Mouse (Mus musculus): ENCODE results near the gene Irx5.
A peak's percentile ranks its signal among the peaks of the same experiment; 100 is the strongest.

The Irx5 gene

DNA sequence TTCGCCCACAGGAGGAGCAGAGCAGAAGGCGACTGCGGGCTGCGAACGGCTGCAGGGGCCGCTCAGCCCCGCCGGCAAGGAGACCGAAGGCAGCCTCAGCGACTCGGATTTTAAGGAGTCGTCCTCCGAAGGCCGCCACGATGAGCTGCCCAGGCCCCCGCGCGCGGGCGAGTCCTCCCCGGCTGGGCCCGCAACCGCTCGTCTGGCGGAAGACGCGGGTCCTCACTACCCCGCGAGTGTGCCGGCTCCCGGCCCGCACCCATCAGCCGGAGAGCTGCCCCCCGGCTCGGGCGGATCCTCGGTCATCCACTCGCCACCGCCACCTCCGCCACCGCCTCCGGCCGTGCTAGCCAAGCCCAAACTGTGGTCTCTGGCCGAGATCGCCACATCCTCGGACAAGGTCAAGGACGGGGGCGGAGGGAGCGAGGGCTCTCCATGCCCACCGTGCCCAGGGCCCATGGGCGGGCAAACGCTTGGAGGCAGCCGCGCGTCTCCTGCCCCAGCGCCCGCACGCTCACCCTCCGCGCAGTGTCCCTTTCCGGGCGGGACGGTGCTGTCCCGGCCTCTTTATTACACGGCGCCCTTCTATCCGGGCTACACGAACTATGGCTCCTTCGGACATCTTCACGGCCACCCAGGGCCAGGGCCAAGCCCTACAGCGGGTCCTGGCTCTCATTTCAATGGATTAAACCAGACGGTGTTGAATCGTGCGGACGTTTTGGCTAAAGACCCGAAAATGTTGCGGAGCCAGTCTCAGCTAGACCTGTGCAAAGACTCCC, 2.8 kb downstream of the Irx5 start:
- no peak for DNase-seq (ENCODE audit: low spot score in 2 of 2)

DNA sequence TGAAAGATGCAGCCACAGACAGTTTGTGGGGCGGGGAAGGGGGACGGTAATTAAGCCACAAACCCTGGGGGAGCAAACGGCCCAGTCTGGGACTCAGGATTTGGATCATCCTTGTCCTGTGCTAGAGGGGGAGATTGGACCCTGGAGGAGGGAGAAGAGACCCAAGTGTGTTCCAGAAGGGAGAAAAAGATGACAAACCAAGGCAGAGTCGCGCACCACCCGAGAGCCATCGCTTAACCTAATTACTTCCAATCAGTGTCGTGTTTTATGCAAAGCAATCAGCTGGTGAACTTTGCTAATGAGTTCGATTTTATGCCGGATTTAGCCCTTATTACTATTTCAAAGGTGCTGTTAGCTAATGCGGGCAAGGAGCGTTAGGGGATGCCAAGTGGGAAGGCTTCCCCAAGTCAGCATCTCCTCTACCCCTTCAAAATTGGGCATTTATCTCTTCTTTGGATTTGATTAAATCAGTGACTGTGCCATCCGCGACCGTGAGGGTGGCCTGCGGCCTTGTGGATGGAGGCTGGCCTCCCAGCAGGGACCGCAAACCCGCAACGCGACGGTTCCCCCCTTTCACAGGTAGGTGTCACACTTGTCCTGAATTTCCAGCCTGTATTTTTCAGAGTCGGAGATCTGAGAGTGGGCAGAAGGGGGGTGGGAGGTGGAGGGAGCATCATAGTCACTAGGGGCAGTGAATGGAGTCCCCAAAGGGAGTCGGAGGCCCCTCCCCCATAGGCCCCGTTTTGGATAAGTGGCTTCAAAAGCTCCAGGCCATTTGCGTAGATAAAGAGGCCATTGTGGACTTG, 4.3 kb downstream of the Irx5 start:
- no peak for DNase-seq (ENCODE audit: low spot score in 2 of 2)

DNA sequence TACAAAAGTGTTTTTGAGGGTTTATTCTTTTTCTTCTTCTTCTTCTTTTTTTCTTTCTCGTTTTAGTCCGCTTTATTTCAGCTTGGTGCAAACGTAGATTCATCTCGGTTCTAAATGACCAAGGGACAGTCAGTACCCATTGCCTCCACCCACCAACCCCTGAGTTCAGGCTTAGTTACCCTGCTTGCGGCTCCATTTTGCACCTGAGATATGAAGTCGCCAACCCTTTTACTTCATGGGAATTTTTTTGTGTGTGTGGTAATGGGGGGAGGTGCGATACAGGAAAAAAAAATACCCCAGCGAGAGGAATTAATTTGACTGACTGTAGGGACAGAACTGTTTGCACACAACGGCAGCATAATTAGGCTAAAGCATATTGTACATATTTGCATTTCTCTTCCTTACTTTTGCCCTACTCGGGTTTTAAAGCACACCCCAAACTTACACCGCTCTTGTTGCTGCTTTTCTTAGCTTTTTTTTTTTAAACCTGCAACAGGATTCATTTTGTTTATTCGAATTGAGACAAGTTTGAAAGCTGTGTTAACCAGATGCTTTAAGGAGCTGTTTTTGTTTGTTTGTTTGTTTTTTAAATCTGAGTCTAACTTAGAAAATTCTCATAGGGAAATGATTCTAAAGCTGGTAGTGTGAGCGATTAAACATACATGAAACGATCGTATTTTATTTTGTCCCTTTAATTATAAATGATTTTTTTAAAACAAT, 5.1 kb downstream of the Irx5 start:
- DNase-seq (ENCODE audit: low spot score in 2 of 2) = no peak

DNA sequence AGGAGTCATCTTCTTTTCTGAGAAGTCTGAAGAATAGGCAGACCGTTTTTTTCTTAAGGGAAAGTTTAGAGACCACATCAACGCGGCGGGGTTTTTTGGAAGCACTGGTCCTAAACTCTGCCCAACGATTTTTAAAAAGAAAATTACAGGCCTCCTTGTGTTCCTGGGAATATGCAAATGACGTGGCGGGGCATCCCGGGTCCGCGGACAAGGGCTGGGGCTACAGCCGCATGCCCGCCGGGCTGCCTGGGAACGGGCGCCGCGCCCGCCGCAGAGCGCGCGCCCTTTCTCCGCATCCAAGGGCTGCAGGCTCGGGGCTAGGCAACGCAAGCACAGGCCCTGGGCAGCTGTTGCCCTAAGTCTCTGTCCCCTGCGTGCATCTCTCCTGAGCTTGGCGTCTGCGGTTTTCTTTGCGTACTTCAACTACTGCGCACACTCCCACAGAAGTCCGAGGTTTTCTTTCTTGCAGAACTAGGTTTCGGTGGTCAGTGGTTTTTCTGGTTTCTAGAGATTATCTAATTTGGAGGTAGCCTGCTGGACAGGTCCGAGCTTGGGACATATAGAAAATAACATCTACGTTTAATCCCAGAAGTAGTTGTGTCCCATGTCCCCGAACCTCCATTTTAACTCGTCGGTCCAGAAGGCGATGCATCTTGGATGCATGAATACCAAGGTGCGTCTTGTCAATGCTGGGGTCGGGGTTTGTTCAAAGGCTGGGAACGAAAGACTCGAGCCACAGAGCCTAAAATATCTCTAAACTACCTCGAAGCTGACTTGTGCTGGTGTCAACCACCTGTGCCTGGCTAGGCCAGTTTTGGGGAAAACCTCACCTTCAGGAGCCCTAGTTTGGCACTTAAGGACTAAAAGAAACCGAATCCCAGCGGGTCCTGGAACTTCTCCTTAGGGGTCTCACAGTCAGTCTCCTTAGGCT, 6.1 kb downstream of the Irx5 start:
- no peak for DNase-seq (ENCODE audit: low spot score in 2 of 2)

DNA sequence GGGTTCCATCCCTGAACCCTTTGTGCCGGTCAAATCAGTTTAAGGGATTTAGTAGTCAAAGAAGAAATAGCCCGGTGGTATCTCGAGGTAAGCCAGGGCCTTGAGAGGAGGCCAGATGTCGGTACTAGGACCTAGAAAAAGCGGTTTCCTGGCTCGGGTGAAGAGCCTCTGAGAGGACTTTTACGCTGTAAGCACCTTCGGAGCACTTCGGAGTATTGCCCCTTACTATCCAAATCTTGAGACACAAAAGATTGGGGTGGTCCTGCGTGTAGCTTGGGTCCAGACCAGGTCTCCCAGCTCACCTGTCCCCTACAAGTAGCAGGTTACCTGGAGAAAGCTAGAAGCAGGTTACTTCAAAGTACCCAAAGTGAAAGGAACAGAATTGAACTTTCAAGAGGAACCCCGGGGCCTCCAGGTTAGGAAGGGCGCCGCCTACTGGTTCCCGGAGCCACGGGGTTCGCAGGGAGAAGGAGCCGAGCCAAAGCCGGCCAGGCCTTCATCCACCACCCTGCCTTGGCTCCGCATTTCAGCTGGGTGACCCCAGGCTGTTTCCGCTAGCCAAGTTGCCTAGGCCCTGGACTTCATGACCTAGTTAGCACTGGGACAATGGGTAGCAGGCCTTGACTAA, 6.8 kb downstream of the Irx5 start:
- DNase-seq (ENCODE audit: low spot score in 2 of 2) = peak in 1 of 2 experiments; percentile 13

DNA sequence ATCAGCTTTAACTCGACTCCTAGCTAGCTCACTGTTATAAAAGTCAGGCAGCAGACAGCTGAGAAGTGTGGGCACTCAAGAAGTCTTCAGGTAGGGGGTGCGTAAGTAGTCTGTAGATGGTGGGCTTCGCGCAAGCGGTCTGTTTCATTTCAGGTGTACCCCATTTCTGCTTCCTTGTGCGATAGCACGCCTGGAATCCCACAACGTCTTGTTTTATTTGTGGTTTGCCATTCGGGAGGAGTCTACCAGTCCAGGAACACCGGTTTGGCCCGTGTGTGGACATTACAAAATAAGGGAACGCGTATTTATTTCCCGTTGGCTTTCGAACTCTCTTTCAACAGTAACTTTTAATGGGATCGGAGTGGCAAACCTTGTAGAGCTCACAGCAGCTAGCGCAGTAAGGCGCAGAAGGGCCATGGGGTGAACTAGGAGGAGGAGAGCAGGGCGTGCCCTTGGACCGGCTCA, 7.4 kb downstream of the Irx5 start:
- DNase-seq (ENCODE audit: low spot score in 2 of 2) = no peak

DNA sequence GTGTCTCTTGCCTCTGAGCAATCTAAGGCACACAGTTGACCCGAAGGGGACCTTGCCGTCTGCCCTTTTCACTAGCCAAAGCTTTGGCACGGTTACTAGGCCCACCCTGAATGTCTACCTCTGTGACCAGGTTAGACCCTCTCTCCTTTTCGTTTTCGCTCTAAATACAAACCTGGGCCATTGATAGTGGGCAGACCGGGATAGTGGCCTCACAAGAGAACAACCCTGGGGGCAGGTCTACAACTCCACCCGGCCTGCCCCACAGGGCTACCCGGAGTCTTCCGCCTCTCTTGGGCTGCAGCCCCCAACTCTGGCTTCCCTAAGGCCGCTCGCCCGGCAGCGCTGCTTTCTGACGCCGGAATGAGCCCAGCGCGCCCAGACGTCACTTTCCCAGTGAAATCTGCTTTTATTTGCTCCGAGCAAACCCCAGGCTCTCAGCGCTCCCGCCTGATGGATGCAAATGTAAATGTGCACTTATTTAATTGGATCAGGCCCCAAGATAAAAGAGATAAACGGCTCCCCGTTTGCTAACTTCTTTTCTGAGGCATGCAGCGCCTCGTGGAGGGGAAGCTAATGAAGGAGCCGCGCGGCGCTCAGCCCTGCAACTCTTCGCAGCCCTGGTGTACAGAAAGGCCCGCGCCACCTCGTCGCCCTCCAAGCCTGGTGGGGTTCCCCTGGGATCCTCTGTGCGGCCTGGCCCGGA, 8.0 kb downstream of the Irx5 start:
- no peak for DNase-seq (ENCODE audit: low spot score in 2 of 2)

DNA sequence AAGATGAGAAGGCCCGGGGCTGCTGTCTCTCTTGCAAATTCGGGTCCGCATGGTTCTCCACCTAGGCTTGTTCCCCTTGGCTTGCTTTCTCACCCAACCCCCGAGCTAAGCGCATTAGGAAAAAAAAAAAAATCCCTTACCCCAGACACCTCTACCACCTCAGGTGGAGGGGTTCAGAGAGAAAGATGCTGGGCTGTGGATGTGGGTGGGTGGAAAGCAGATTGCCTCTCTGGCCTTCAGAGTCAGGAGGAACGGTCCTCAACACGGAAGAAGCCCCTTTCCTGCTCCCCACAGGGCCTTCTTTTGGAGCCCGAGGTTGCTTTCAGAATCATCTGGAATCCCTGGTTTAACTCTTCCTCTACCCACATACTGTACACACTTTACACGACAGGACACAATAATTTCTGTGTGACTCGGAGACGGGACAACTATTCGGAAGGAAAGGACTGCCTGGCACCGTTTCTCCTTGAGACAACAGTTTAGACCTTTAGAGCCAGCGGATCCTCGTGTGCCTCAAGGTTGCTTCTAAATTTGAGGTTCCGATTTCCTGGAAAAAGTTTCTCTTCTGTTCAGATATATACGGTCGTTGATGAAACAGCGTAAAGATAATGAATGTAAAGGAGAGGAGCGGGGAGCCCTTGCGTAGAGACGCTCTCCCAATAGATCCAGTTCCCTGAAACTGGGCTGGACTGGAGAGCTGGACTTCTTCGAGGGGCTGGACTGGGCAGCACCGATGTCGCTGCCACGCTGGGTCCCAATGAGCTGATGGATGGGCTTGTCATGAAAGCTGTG, 8.7 kb downstream of the Irx5 start:
- DNase-seq (ENCODE audit: low spot score in 2 of 2) = no peak

DNA sequence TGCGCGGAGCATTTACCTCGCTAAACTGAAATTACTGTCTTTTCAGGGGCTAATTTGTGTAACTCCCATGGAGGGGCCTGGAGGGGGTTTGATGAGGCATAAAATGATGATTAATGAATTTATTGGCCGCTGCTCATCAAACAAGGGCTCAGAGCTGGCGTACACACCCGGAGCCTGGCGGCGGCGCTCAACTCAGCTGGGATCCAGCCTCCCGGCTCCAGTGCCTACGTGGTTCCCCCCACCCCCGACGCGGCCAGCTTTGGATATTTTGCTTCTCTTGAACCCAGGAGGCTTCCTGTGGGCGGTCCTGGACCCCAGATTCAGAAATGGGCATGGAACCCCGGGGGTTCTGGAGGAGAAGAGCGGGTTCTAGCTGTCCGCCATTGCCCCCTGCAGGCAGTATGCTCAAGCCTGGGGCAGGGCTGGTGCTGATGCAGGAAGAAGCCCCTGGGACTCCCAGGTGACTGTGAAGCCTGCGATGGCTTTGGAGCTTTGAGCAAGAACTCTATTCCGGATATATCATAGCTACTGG, 9.4 kb downstream of the Irx5 start:
- no peak for DNase-seq (ENCODE audit: low spot score in 2 of 2)

DNA sequence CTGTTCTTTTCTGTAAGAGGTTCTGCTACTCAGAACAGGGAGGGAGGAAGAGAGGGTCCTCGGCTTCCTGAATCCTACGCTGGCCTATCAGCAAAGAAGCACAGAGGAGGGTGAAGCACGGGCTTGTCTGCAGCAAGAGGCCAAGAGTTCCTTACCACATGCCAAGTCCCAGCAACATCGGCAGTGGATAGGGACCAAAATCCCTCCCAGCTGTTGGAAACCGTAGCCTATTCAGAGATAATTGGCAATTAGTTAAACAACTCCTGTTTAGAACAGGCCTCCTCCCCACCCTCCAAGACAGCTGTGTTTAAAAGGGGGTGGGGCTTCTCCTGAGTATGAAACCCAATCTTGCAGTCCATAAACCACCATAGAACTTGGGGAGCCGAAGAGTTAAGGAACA, 22.1 kb downstream of the Irx5 start:
- no peak for DNase-seq (ENCODE audit: low spot score in 2 of 2)

DNA sequence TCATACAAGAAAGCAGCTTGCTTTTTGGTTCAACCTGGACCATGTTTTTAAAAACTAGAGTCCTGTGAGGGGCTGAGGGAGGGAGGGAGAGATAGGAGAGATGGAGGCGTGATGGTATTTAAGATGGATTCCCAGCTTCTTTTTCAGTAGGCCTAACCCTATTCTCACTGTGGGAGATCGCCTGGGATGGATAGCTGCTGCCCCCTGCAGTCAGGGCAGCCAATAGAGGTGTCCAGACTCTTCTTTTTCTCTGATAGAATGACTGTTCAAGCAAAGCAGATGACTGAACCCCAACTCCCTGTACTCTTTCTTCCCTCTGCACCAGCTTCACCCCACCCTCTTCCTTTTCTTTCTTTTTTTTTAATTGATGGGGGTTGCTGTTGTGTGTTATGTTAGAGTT, 23.1 kb downstream of the Irx5 start:
- DNase-seq (ENCODE audit: low spot score in 2 of 2) = no peak

DNA sequence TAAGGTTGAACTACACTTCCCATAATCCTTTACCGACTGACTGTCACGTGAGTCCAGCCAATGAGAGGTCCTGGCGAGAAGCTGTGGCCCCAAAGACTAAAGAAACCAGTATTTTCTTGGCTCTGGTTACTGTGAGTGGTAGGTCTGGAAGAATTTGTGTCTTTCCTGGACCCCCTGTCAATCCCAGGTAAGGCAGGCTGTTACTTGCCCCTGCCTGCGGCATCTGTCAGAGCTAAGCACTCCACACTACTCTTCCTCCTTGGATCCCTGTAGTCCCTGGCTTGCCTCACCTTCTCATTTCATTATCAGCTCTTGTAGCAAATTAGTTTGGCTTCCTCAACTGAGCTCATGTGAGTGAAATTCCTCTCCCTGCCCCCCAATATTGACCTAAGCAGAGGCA, 30.5 kb downstream of the Irx5 start:
- DNase-seq (ENCODE audit: low spot score in 2 of 2) = no peak

DNA sequence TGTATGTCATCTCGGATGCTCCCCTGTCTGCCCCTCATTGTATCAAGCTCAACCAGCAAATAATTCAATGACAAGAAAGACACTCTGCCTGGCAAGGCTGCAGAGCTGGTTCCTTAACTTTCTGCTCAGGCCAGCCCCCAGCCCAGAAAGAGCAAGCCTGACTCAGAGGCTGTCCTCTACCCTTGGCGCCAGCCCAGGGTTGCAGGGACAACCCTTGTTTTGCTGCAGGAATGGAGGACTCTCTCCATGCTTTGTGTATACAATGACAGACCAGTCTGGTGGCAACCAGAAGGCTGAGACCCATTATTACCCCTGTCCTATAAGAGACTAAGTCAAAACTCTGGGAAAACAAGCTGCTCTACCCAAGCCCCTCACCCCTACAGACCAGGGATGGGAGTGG, 46.8 kb downstream of the Irx5 start:
- DNase-seq (ENCODE audit: low spot score in 2 of 2) = no peak

DNA sequence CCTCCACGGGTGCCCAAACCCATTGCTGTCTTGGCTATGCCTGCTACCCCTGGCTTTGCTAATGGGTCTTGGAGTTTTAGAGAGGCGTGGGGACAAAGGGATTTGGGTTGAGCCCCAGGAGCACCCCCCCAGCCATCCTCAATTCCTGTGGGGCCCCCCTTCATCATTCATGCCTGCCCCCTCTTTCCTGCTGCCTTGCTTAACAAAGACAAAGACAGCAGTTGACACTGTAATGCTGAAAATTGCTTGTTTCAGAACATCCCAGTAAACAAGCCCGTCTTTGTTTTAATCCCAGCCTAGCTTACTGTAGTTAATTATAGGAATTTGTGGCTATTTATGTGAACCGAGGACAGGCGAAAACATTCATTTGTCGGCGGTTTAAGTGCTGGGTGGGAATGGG, 50.7 kb downstream of the Irx5 start:
- no peak for DNase-seq (ENCODE audit: low spot score in 2 of 2)

DNA sequence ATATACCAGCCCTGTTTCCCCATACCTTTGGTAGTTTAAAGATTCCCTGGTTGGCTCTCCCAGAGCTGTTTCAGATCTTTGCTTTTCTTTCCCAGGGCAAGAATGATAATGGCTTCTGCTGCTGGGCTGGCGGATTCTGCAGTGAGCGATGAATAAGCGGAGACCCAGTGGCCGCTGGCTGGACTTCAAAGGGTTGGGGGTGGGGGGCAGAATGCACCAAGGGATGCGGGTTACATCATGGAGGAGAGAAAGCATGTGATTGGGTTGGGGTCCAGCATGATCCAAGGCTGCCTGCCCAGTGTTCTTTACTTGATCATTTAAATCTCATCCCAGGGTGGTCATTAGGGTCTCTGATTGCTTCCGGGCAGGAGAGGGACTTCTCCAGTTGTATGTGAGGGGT, 56.2 kb downstream of the Irx5 start:
- no peak for DNase-seq (ENCODE audit: low spot score in 2 of 2)

DNA sequence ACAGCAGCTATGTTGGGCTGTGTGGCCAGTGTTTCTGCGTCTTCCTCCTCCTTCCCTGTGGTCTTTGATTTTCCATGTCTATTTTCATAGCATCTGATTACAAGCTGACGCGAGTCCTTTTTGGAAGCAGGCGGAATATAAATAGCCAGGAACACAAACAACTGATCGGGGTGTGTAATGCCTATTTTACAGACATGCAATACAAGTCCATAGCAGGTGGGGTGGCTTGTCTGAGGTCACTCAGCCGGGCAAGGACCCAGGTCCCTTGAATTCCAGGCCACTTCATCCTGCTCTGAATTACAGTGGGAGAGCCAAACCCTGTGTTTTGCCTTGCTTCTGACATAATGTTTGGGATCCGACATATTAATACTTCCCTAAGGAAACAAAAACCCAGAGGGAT, 63.2 kb downstream of the Irx5 start:
- DNase-seq (ENCODE audit: low spot score in 2 of 2) = no peak

All from spleen, postnatal 36 days (tissue).